Mouse (Mus musculus): ENCODE measurements around the gene Fam171a2.
"Not testable (repeated sequence)": the region's sequence is repeated elsewhere in the genome, so short reads cannot be mapped to it uniquely, and the experiment has no call there.

Fam171a2 gene

GRCm38 (mm10) chr11:102411704-102412103 is 35.8 kb downstream of the Fam171a2 start:
- DNase-seq (ENCODE audit: extremely low spot score, low spot score) = peak; percentile 89

- no peak for DNase-seq (ENCODE audit: extremely low spot score, low spot score)
These were observed 36.4 kb downstream of the Fam171a2 start for GRCm38 (mm10) chr11:102411061-102411460.

- DNase-seq (ENCODE audit: extremely low spot score, low spot score) = not testable (repeated sequence)
These were observed 37.1 kb downstream of the Fam171a2 start for GRCm38 (mm10) chr11:102410345-102410744.

DNA sequence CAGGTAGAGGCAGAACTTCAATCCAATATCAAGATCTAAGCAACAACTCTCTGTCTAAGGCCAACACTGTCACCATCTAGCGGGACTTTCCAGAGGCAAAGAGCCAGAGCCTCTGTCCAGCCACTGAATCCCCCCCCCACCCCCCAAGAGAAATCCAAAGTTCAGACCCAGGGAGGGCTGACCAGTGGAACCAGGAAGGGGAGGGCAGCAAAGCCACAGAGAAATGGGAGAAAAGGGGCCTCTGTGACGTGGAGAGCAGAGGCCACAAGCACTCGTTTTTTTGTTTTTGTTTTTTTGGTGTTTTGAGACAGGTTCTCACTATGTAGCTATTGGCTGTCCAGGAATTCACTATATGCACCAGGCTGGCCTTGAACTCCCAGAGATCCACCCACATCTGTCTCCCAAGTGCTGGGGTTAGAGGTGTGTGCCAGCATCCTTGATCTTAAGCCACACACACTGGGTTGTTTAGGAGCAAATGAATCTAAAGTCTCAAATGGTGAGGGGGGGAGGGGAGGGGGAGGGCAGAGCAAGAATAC is 37.6 kb downstream of the Fam171a2 start:
- DNase-seq (ENCODE audit: extremely low spot score, low spot score) = no peak

GRCm38 (mm10) chr11:102408888-102409794 is 38.3 kb downstream of the Fam171a2 start:
- DNase-seq (ENCODE audit: extremely low spot score, low spot score) = no peak

GRCm38 (mm10) chr11:102408344-102408876 is 39.1 kb downstream of the Fam171a2 start:
- peak; percentile 98 for DNase-seq (ENCODE audit: extremely low spot score, low spot score)

GRCm38 (mm10) chr11:102407834-102408215 is 39.7 kb downstream of the Fam171a2 start, which contains the start of gene Slc25a39:
Gene Slc25a39 (minus strand): TSS chr11:102407946.
- DNase-seq (ENCODE audit: extremely low spot score, low spot score) = no peak

DNA sequence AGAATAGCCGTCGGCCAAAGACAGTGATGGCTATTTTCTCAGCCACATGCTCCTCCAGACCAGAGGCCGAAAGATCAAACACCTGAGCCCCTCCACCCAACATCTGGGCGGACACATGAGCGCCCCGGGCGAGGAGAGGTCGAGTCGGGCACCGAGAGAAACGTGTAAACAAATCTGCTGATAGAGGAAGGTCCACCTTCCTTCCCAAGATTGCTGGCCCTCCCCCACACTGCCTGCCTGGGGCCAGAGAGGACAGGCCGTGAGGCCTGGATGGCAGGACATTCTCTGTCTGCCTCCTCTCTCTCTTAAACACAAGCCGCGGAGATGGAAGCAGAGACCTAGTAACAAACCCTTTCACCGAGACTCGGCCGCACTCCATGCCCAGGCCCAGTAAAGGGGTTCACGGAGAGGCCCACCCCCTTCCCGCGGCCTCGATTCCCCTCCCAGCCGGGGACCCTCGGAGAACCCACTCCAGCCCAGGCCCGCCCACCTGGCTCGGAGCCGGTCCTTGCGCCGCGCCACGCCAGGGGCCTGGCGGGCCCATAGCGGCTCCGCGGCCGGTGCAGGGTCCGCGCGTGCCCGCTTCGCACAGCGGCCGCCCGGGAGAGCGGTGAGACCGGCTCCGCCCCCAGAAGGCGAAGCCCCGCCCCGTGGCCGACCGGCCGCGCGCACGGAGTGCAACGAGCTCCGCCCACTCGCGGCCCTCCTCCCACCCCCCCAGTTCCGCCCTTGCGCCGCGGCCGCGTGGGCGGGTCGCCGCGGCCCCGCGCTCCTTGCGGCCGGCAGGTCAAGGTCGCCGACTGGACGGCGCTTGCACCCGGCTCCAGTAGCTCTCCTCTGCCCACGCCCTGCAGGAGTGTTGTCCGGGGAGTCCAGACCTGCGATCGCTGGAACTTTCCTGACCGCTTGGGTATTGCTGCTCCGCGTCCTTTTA is 40.3 kb downstream of the Fam171a2 start:
- DNase-seq (ENCODE audit: extremely low spot score, low spot score) = peak; percentile 92

GRCm38 (mm10) chr11:102406401-102406800 is 41.1 kb downstream of the Fam171a2 start:
- no peak for DNase-seq (ENCODE audit: extremely low spot score, low spot score)

DNA sequence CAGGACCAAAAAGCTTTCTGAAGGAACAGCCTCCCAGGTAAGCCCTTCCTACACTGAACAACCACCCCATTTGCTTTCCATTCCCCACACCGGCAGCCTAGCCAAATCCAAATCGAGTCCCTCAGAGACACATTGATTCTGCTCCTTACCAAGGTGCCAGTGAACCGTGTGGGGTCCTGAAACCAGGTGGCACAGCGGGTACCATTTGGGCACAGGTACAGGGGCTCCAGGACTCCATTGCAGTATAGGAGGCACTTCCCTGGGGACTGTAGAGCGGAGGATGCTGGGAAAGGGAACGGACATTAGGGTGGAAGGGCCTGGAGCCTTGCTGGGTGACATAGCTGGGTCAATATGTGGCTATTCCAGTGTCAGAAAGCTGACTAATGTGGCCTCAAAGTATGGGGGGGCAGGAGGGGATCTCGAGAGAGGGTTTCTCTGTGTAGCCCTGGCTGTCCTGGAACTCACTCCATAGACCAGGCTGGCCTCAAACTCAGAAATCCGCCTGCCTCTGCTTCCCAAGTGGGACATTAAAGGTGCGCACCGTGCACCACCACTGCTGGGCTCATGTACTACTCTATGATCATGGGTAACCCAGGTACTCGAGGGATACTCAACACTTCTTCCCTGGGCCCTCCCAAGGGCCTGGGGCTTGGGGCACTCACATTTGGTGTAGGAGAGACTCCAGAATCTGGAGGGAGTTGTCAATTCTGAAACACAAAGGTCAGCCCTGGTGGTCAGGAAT is 41.8 kb downstream of the Fam171a2 start:
- no peak for DNase-seq (ENCODE audit: extremely low spot score, low spot score)

GRCm38 (mm10) chr11:102404161-102405010 is 43.1 kb downstream of the Fam171a2 start:
- DNase-seq (ENCODE audit: extremely low spot score, low spot score) = no peak

DNA sequence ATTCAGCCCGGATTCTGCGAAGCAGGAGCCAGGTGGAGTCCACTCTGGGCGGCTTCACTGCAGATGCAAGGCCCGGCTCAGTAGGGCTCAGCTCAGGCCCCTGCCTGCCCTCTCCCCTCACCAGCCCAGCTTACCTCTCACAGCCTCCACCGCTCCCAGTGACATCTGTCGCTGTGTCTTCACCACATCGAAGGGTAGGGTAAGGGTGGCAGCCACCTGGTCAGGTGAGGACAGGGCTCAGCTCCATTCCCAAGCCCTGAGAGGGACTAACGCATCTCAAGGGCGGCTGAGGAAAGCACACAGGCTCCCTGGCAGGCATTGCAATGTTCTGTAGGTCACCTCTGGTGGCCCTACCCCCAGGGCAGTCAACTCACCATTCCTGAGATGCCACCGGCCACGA is 43.8 kb downstream of the Fam171a2 start:
- no peak for DNase-seq (ENCODE audit: extremely low spot score, low spot score)

GRCm38 (mm10) chr11:102401898-102402500 is 45.5 kb downstream of the Fam171a2 start:
- no peak for DNase-seq (ENCODE audit: extremely low spot score, low spot score)

DNA sequence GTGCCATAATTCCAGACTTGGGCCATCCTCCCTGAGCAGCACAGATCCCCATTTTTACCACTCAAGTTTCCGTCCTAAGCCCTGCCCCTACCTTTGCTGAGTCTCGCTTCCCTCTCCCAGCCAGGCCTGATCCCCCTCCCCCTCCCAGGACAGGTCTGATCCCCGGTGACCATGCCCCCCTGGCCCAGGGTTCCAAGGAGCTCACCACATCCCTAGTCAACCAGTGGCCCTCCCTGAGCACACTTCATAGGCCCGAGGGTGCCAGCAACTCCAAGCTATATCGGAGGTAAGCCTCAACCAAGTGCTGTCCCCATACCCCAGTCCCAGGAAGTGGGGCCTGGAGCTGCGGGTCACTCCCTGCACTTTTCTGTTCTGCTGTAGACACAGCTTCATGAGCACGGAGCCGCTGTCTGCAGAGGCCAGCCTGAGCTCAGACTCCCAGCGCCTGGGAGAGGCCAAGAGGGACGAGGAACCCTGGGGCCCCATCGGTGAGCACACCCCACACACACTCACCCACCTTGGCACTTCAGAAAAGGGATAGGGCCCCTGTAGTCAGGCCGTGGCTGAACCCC is 46.9 kb downstream of the Fam171a2 start:
- no peak for DNase-seq (ENCODE audit: extremely low spot score, low spot score)

DNA sequence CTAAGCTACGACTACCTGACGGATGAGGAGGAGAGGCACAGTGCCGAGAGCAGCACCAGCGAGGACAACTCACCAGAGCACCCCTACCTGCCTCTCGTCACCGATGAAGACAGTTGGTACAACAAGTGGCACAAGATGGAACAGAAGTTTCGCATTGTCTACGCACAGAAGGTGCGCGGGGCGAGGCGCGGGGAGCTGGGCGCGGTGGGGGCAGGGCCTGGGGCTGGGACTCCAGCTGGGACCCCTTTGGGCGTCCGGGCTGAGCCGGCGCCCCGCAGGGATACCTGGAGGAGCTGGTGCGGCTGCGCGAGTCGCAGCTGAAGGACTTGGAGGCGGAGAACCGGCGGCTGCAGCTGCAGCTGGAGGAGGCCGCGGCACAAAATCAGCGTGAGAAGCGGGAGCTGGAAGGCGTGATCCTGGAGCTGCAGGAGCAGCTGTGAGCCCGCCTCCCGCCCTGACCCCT is 47.8 kb downstream of the Fam171a2 start:
- DNase-seq (ENCODE audit: extremely low spot score, low spot score) = no peak

DNA sequence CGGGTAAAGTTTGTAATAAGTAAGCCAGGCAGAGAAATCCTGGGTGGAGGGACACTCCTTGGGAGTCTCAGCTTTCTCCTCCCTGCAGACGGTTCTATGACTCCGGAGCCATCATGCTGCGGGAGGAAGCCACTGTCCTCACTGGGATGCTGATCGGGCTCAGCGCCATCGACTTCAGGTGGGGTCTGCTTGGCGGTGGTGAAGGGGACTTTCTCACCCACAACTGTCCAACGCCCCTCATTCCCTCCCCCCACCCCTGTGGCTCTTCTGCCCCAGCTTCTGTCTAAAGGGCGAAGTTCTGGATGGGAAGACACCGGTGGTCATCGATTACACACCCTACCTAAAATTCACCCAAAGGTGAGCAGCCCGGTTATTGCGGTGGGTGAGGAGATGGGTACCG is 48.4 kb downstream of the Fam171a2 start:
- no peak for DNase-seq (ENCODE audit: extremely low spot score, low spot score)

DNA sequence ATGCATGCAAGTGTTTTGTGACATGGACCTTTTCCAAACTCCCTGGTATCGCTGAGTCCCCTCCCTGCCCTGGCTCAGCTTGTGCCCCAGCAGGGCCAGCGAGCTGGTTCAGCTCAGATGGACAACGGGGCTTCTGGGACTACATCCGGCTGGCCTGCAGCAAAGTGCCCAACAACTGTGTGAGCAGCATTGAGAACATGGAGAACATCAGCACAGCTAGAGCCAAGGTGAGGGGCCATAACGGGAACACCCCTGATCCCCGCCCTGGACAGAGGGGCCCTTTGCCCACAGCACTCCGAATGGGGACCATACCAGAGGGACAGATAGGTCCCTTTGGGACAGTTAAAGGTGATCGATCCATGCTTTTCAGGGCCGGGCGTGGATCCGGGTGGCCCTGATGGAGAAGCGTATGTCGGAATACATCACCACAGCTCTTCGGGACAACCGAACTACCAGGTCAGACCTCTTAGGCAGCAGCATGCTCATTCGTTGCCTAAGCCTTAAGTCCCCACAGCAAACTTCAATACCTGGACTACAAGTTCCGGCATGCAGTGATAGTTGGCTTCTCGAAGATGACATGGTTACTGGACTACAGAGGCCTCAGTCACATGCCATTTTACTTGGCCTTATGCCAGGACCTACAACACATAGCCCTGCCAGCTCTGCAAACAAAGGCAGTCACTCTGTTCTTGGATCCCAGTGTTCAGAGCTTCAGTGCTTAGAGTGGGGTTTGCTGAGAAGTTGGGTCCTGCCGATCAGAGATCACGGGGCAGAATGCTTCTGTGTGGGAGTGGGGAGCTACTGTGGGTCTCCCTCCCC is 49.3 kb downstream of the Fam171a2 start:
- DNase-seq (ENCODE audit: extremely low spot score, low spot score) = no peak

- no peak for DNase-seq (ENCODE audit: extremely low spot score, low spot score)
These were observed 50.8 kb downstream of the Fam171a2 start for GRCm38 (mm10) chr11:102396671-102397141.
